Mouse (Mus musculus) yolk sac, embryonic 10.5 days (tissue): ENCODE results near the gene Rprd1b.

Experiments used
- DNase-seq: peaks from one replicate; pipeline ENCODE4 v3.0.0-alpha.2; 2017; ENCODE audit warnings: low spot score

The Rprd1b gene

GRCm38 (mm10) chr2:158175433-158175832 is 147.1 kb downstream of the Rprd1b start:
- peak; percentile 50 for DNase-seq

GRCm38 (mm10) chr2:158176763-158177162 is 148.5 kb downstream of the Rprd1b start:
- no peak for DNase-seq

- no peak for DNase-seq
These were observed 149.3 kb downstream of the Rprd1b start for GRCm38 (mm10) chr2:158177574-158177973.

- DNase-seq = no peak
These were observed 149.8 kb downstream of the Rprd1b start for GRCm38 (mm10) chr2:158178139-158178538.

- peak; percentile 84 for DNase-seq
These were observed 150.5 kb downstream of the Rprd1b start for GRCm38 (mm10) chr2:158178696-158179369.

- no peak for DNase-seq
These were observed 151.2 kb downstream of the Rprd1b start for GRCm38 (mm10) chr2:158179370-158180111.

GRCm38 (mm10) chr2:158180797-158181196 is 152.5 kb downstream of the Rprd1b start:
- DNase-seq = no peak
